Mouse (Mus musculus): ENCODE measurements at regions not wholly inside any gene's neighbourhood (a gene's known extent, or its start where the extent isn't known, plus 50 kb on each side); places are given as distances from the start of the nearest gene placed in this dataset.
A peak's percentile ranks its signal among the peaks of the same experiment; 100 is the strongest.

DNA sequence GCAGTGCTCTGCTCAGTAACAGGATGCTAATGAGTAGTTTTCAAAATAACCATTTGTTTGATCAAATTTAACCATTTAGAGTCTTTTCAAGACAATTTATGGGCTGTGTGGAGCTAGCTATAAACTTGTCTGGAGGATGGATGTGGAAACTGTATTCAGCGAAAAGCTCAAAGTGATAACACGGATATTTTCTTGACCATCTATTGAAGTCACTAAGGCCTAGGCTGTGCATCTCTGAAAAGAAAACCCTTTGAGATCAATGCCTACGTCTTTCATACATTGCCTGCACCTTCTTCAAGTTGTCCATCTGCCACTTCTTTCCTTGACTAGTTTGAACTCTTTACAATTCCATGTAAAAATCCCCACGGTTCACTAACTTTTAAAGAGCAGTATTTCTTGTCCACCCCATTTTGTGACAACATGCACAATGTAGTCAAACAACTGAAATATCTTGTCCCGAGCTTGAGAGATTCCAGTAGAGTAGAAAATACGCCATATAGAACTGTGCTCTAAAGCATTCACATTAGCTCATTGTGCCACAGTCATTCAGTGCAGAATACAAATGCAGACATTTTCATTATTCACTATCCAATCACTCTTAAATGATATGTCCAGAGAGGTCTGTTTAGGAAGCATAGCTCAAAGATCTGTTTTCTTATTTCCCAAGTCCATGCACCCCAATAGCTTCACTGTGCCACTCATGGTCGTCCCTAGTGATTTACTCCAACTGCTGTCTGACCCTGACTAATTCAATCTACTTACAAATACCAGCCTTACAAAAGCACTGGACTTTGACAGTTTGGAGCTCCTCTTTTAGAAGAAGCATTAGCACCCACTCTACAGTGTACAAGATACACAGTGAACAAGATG lies 165.7 kb upstream of the 4930447F04Rik start:
- DNase-seq (ENCODE audit: low spot score in 2 of 2) = no peak

DNA sequence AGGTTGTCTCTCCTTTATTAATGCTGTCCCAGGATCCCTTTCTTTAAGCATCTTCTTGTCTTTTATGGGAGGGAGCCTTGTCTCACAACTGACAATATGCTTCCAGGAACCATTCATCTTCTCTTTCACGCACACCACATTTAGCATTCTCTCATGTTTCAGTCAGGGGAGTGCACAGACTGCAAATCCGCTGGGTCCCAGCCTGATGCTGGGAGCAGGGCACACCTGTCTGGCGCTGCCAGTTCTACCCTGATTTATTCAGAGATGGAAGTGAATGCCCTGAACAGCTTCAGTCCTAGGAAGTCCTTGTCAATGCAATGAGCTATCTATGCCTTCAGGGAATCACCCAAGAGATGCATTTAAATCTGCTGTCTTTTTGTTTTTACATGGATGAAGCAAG lies 161.0 kb upstream of the 4930447F04Rik start:
- no peak for DNase-seq (ENCODE audit: low spot score in 2 of 2)

DNA sequence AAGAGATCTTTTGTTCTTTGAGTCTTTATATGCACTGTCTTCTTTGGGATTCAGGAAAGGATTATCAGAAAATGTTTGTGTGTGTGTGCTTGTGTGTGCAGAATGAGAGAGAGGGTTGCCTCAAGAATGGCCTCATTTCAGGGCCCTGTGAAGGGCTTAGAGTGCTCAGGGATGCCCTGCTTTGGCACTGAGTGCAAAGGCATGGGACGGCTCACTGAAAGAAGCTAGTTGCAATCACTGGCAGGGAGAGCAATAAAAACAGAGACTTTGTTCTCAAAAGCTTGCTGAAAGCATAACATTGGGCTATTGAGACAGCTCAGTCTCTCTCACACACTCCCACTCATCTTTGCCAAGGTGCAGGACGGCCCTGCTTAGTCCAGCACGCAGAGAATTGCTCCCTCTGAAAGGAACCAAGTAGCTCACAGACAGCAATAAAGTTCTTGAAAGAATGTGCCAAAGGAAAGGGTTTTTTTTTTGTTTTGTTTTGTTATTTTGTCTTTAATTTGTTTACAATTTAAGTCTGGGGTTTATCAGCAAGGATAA lies 157.5 kb upstream of the 4930447F04Rik start:
- peak in 1 of 2 experiments; percentile 1 for DNase-seq (ENCODE audit: low spot score in 2 of 2)
